Mouse (Mus musculus) G1E (cell line): ENCODE data around the gene Cyb5d2. TPM values are rescaled to one million over a fixed set of nuclear protein-coding genes. Genes with fewer than 3 reads are reported as not detected.
"Not testable (repeated sequence)": the region's sequence is repeated elsewhere in the genome, so short reads cannot be mapped to it uniquely, and the experiment has no call there.

ENCODE experiments used
- ATAC-seq: 2 replicates; pipeline ENCODE4 v1.8.0; 2016; ENCODE audit warnings: mild to moderate bottlenecking; ENCODE audit not compliant: insufficient number of reproducible peaks, poor library complexity, low FRiP score, severe bottlenecking; ENCODE audit errors: extremely low read depth
- DNase-seq: peaks from one replicate; pipeline ENCODE4 v3.0.0; 2012; ENCODE audit warnings: low spot score
- H3K27me3 ChIP-seq: 2 replicates; pipeline ENCODE4 v1.6.1; 2012; ENCODE audit warnings: mild to moderate bottlenecking, low read length, inconsistent platforms; ENCODE audit not compliant: insufficient read depth
- H3K36me3 ChIP-seq: replicated peaks from 2 replicates; pipeline ENCODE3; 2012; ENCODE audit warnings: mild to moderate bottlenecking, inconsistent platforms
- H3K4me1 ChIP-seq: 2 replicates; pipeline ENCODE4 v1.6.1; 2012; ENCODE audit warnings: low read depth, low read length, inconsistent platforms, mixed read lengths; ENCODE audit not compliant: insufficient read depth
- H3K4me3 ChIP-seq: 2 replicates; pipeline ENCODE4 v1.5.1; 2012; ENCODE audit warnings: low read depth, mild to moderate bottlenecking, inconsistent platforms, low read length, moderate library complexity, mixed read lengths
- H3K9me3 ChIP-seq: replicated peaks from 2 replicates; pipeline ENCODE4 v1.6.1; 2012; ENCODE audit warnings: inconsistent platforms
- CTCF ChIP-seq: IDR thresholded peaks from 2 replicates; pipeline ENCODE4 v1.5.1; 2012; ENCODE audit warnings: low read depth, low read length, inconsistent platforms, mixed read lengths
- GATA1 ChIP-seq: IDR thresholded peaks from 2 replicates; pipeline ENCODE4 v1.6.1; 2012; ENCODE audit warnings: borderline replicate concordance, low read length, inconsistent platforms, mixed read lengths
- GATA2 ChIP-seq: IDR thresholded peaks from 2 replicates; pipeline ENCODE4 v1.6.1; 2012; ENCODE audit warnings: low read depth, low read length, inconsistent platforms, borderline replicate concordance
- POLR2AphosphoS5 ChIP-seq: IDR thresholded peaks from 2 replicates; pipeline ENCODE4 v1.6.1; 2012; ENCODE audit warnings: low read depth, low read length, inconsistent platforms; ENCODE audit not compliant: insufficient replicate concordance
- TAL1 ChIP-seq: conservative IDR thresholded peaks from 2 replicates; pipeline ENCODE4 v1.6.1; 2012; ENCODE audit warnings: low read depth, low read length, inconsistent platforms, mixed read lengths
- polyA plus RNA-seq: library from polyadenylated mRNA; stranded (reverse); fragments of >175 nt; gene quantifications from 2 replicates; pipeline ENCODE4 v1.2.3, GENCODE M21; 2012
- total RNA-seq, 2 experiments: library from RNA; stranded (forward) in 1 of 2; stranded (reverse) in 1 of 2; fragments of 200-1000 nt in 1 of 2; fragments of >200 nt in 1 of 2; fragmentation: Nextera tagmentation in 1 of 2; gene quantifications; 2 replicates each; pipeline ENCODE4 v1.2.3; 2014 to 2017

The Cyb5d2 gene
- total and polyA plus RNA-seq, 3 experiments = 0.43 to 11.7 (median 8.5) TPM

DNA sequence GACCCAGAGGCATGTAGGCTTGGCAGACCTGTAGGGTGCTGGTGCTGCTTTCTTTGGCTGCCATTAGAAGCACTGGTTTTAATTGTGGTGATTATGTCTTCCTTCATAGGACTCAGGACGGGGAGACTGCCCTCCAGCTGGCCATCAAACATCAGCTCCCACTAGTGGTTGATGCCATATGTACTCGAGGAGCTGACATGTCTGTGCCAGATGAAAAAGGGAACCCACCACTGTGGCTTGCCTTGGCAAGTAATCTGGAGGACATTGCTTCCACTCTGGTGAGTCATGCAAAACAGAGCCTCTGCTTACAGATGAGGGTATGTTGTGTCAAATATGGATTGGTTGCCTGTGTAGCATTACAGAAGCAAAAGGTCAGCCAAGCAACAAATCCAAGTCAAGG lies 44.0 kb downstream of the Cyb5d2 start:
- H3K36me3 ChIP-seq = peaks cover 99% of the 10 kb centered on the region
- no peaks in the 10 kb centered on the region for H3K27me3 ChIP-seq
- DNase-seq (no peak), ATAC-seq (no peak)
- no peaks in the 10 kb centered on the region for H3K9me3 ChIP-seq
- no peak overlapping the region for H3K4me3 ChIP-seq
- no peaks in the 10 kb centered on the region for H3K4me1 ChIP-seq
- TF ChIP-seq POLR2AphosphoS5 (no peak), GATA2 (no peak), CTCF (no peak)

GRCm38 (mm10) chr11:72739048-72739447 lies 56.9 kb downstream of the Cyb5d2 start:
- peaks cover 91% of the 10 kb centered on the region for H3K36me3 ChIP-seq

GRCm38 (mm10) chr11:72737517-72737916 lies 58.4 kb downstream of the Cyb5d2 start:
- not testable (repeated sequence) for ATAC-seq, H3K27me3 ChIP-seq, H3K9me3 ChIP-seq, H3K4me1 ChIP-seq, H3K4me3 ChIP-seq, DNase-seq
- H3K36me3 ChIP-seq = peaks cover 92% of the 10 kb centered on the region

More at GRCm38 (mm10) chr11:72739048-72739447, 56.9 kb downstream of the Cyb5d2 start:
- no peak for DNase-seq
- ATAC-seq = no peak
- TF ChIP-seq POLR2AphosphoS5 = no peak
- no peak for TF ChIP-seq CTCF
- no peak for TF ChIP-seq GATA1
- no peak for TF ChIP-seq TAL1
- TF ChIP-seq GATA2 = no peak
- no peaks in the 10 kb centered on the region; the same call in 1 of the 2 replicates for H3K4me1 ChIP-seq
- H3K27me3 ChIP-seq = no peaks in the 10 kb centered on the region
- no peak overlapping the region for H3K4me3 ChIP-seq
- H3K9me3 ChIP-seq = no peaks in the 10 kb centered on the region

- no peak for DNase-seq
- Histone ChIP-seq H3K27me3 (no peaks in the 10 kb centered on the region), H3K9me3 (no peaks in the 10 kb centered on the region), H3K36me3 (peaks cover 93% of the 10 kb centered on the region), H3K4me1 (no peaks in the 10 kb centered on the region; the same call in 1 of the 2 replicates), H3K4me3 (no peak overlapping the region)
- no peak for TF ChIP-seq GATA2
- TF ChIP-seq POLR2AphosphoS5 = no peak
- TF ChIP-seq TAL1 = no peak
- no peak for ATAC-seq
Measured at GRCm38 (mm10) chr11:72736320-72736719, 59.6 kb downstream of the Cyb5d2 start.

GRCm38 (mm10) chr11:72735519-72735860 lies 60.5 kb downstream of the Cyb5d2 start:
- Histone ChIP-seq H3K4me3 (no peak overlapping the region), H3K4me1 (no peaks in the 10 kb centered on the region; the same call in 1 of the 2 replicates), H3K9me3 (no peaks in the 10 kb centered on the region), H3K36me3 (peaks cover 95% of the 10 kb centered on the region), H3K27me3 (no peaks in the 10 kb centered on the region)
- DNase-seq (no peak), ATAC-seq (no peak)
- TF ChIP-seq GATA1 = no peak
- TF ChIP-seq GATA2 = no peak
- TF ChIP-seq POLR2AphosphoS5 = no peak
- TF ChIP-seq CTCF = no peak
- TF ChIP-seq TAL1 = no peak

DNA sequence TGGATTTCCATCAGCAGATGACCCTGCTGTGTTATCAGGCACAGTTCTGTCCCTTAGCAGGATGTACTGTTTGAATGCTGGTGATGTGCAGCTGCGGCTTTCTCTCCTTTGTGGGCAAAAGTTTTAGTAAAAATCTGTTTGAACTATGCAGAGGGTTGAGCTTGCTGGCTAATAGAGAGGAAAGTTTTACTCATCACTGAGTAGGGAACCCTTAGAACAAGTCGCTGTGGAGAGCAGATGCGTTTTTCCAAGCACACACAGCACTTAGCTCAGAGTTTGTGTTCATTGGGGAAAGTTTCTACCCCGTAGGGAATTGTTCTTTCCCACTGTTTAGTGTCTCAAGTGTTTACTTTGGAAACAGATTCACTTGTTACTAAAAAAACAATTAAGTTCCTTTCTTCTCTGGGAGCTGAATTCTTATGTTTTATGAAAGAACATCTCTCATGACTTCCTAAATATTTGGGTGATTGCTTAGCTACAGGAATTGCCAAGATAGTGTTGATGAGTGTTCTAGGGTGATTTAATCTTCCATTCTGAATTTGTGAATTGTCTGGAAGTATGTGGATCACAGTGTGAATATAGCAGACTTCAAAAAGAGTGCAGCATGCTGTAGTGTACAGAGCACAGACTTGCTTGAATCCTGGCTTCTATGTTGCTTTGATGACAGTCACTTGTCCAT lies 61.0 kb downstream of the Cyb5d2 start:
- ATAC-seq (no peak), DNase-seq (no peak)
- H3K9me3 ChIP-seq = no peaks in the 10 kb centered on the region
- H3K4me1 ChIP-seq = no peaks in the 10 kb centered on the region; the same call in 1 of the 2 replicates
- H3K36me3 ChIP-seq = peaks cover 95% of the 10 kb centered on the region
- TF ChIP-seq GATA2 (no peak), POLR2AphosphoS5 (no peak), CTCF (no peak), TAL1 (no peak), GATA1 (no peak)
- no peak overlapping the region for H3K4me3 ChIP-seq
- H3K27me3 ChIP-seq = no peaks in the 10 kb centered on the region

GRCm38 (mm10) chr11:72733736-72734135 lies 62.2 kb downstream of the Cyb5d2 start:
- H3K9me3 ChIP-seq = no peaks in the 10 kb centered on the region
- no peaks in the 10 kb centered on the region for H3K4me1 ChIP-seq
- TF ChIP-seq GATA1 (no peak), POLR2AphosphoS5 (no peak), CTCF (no peak), TAL1 (no peak), GATA2 (no peak)
- H3K36me3 ChIP-seq = peaks cover 95% of the 10 kb centered on the region
- ATAC-seq (no peak), DNase-seq (no peak)
- no peak overlapping the region for H3K4me3 ChIP-seq
- H3K27me3 ChIP-seq = no peaks in the 10 kb centered on the region

Other genes with a start within 250 kb of the Cyb5d2 start
- not detected in 2 replicates for gene Spns3, start 245.6 kb downstream of the Cyb5d2 start, total RNA-seq (2014; fragmentation: Nextera tagmentation)
- 0.11 and 0.12 TPM in 2 replicates for gene Spns3, start 245.6 kb downstream of the Cyb5d2 start, total RNA-seq (2017)
- gene Spns3, start 245.6 kb downstream of the Cyb5d2 start, polyA plus RNA-seq = not detected in 2 replicates
- gene Ube2g1, start 188.9 kb downstream of the Cyb5d2 start, total RNA-seq (2014; fragmentation: Nextera tagmentation) = 98.9 and 119 TPM in 2 replicates
- 52.6 and 60.1 TPM in 2 replicates for gene Ube2g1, start 188.9 kb downstream of the Cyb5d2 start, total RNA-seq (2017)
- 32.2 and 47.7 TPM in 2 replicates for gene Ube2g1, start 188.9 kb downstream of the Cyb5d2 start, polyA plus RNA-seq
- gene Ankfy1, start 106.1 kb downstream of the Cyb5d2 start, total RNA-seq (2014; fragmentation: Nextera tagmentation) = 77.4 and 80.8 TPM in 2 replicates
- gene Ankfy1, start 106.1 kb downstream of the Cyb5d2 start, total RNA-seq (2017) = 59.1 and 63.6 TPM in 2 replicates
- 15.4 and 26.5 TPM in 2 replicates for gene Ankfy1, start 106.1 kb downstream of the Cyb5d2 start, polyA plus RNA-seq
- gene Zzef1, start 84 bp upstream of the Cyb5d2 start, total RNA-seq (2014; fragmentation: Nextera tagmentation) = 32.1 and 43.4 TPM in 2 replicates
- 25.5 and 33.2 TPM in 2 replicates for gene Zzef1, start 84 bp upstream of the Cyb5d2 start, total RNA-seq (2017)
- gene Zzef1, start 84 bp upstream of the Cyb5d2 start, polyA plus RNA-seq = 5.3 and 5.6 TPM in 2 replicates
- 56.9 and 63.9 TPM in 2 replicates for gene Atp2a3, start 165.0 kb upstream of the Cyb5d2 start, total RNA-seq (2014; fragmentation: Nextera tagmentation)
- gene Atp2a3, start 165.0 kb upstream of the Cyb5d2 start, total RNA-seq (2017) = 79.9 and 101 TPM in 2 replicates
- 79.0 and 95.8 TPM in 2 replicates for gene Atp2a3, start 165.0 kb upstream of the Cyb5d2 start, polyA plus RNA-seq
- gene P2rx1, start 203.0 kb upstream of the Cyb5d2 start, total RNA-seq (2014; fragmentation: Nextera tagmentation) = 11.4 and 12.0 TPM in 2 replicates
- 46.9 and 53.7 TPM in 2 replicates for gene P2rx1, start 203.0 kb upstream of the Cyb5d2 start, total RNA-seq (2017)
- 11.7 and 14.8 TPM in 2 replicates for gene P2rx1, start 203.0 kb upstream of the Cyb5d2 start, polyA plus RNA-seq
- gene Camkk1, start 222.9 kb upstream of the Cyb5d2 start, total RNA-seq (2014; fragmentation: Nextera tagmentation) = 1.9 and 4.2 TPM in 2 replicates
- gene Camkk1, start 222.9 kb upstream of the Cyb5d2 start, total RNA-seq (2017) = 13.1 and 13.8 TPM in 2 replicates
- gene Camkk1, start 222.9 kb upstream of the Cyb5d2 start, polyA plus RNA-seq = 8.9 and 9.9 TPM in 2 replicates